Mouse (Mus musculus) limb, embryonic 10.5 days (tissue): ENCODE data around the gene Olfr507. TPM values are rescaled to one million over a fixed set of nuclear protein-coding genes. Genes with fewer than 3 reads are reported as not detected.
"Not testable (repeated sequence)": the region's sequence is repeated elsewhere in the genome, so short reads cannot be mapped to it uniquely, and the experiment has no call there.

Source experiments
- DNase-seq: peaks from one replicate; pipeline ENCODE4 v3.0.0-alpha.2; 2017; ENCODE audit warnings: low spot score
- H3K27ac ChIP-seq: fragments of 300-500 bp; sonication (generic); 2 replicates; pipeline ENCODE4 v1.5.1; 2016; ENCODE audit warnings: mild to moderate bottlenecking
- H3K27me3 ChIP-seq: fragments of 300-500 bp; sonication (generic); 2 replicates; pipeline ENCODE4 v1.6.1; 2016; ENCODE audit warnings: low read depth, mild to moderate bottlenecking; ENCODE audit not compliant: poor library complexity, severe bottlenecking
- H3K36me3 ChIP-seq: fragments of 300-500 bp; sonication (generic); 2 replicates; pipeline ENCODE4 v1.6.1; 2016; ENCODE audit warnings: mild to moderate bottlenecking, moderate library complexity
- H3K4me1 ChIP-seq: fragments of 300-500 bp; sonication (generic); 2 replicates; pipeline ENCODE4 v1.6.1; 2016
- H3K4me3 ChIP-seq: fragments of 300-500 bp; sonication (generic); 2 replicates; pipeline ENCODE4 v1.5.1; 2016; ENCODE audit warnings: mild to moderate bottlenecking, moderate library complexity
- H3K9me3 ChIP-seq: fragments of 300-500 bp; sonication (generic); replicated peaks from 2 replicates; pipeline ENCODE4 v1.6.1; 2016; ENCODE audit warnings: mild to moderate bottlenecking
- WGBS: fragments of 180-500 bp; shearing (Covaris S2); methylation state at CpG from one replicate; pipeline ENCODE4 v1.1.7; 2016; 5-methylcytosine and 5-hydroxymethylcytosine counted together
- polyA plus RNA-seq: library from polyadenylated mRNA; unstranded; fragments of >200 nt; fragmentation: Nextera tagmentation; extraction: Ambion mirVana; gene quantifications from 2 replicates; pipeline ENCODE4 v1.2.1, GENCODE M21; 2016

Gene Olfr507
- not detected in 2 replicates for polyA plus RNA-seq

- Histone ChIP-seq H3K4me1 (no peaks in the 10 kb centered on the region), H3K4me3 (no peak within 1 kb of the TSS), H3K9me3 (no peaks in the 10 kb centered on the region), H3K27ac (no peak within 1 kb of the TSS), H3K36me3 (no peaks in the 10 kb centered on the region), H3K27me3 (no peaks in the 10 kb centered on the region)
- 86% methylated on average over 2 of the region's 2 CpGs for WGBS
- no peak for DNase-seq
Observed at GRCm38 (mm10) chr7:108621514-108621913, at the start of gene Olfr507. Olfr507 (plus strand) TSS chr7:108621814.

GRCm38 (mm10) chr7:108589797-108590196, 31.8 kb upstream of the Olfr507 start:
- no peaks in the 10 kb centered on the region for H3K27me3 ChIP-seq
- WGBS = 95% methylated on average over 1 of the region's 1 CpGs
- no peaks in the 10 kb centered on the region for H3K9me3 ChIP-seq
- no peaks in the 10 kb centered on the region for H3K4me1 ChIP-seq
- no peak for DNase-seq
- H3K36me3 ChIP-seq = no peaks in the 10 kb centered on the region
- no peak overlapping the region for H3K4me3 ChIP-seq
- H3K27ac ChIP-seq = no peak overlapping the region

DNA sequence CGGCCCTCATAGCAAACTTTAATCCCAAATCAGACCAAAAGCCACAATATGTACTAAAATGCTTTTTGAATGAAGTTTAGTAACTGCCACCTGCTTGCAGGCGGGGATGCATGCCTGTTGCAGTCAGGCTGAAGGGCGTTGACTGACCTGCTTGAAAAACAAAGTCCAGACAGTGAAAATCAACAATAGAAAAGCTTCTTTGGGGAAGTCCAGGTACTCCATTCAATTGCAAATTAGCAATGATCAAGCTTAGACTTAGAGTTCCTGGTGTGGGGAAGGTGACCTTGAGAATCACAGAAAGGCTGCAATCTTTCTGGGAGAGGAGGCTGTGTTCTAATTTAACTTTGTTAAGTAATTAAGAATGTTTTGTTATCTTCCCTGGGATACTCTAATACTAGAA, 19.7 kb upstream of the Olfr507 start:
- 83% methylated on average over 3 of the region's 3 CpGs for WGBS
- not testable (repeated sequence) for H3K36me3 ChIP-seq, H3K27me3 ChIP-seq, H3K4me1 ChIP-seq, H3K4me3 ChIP-seq, H3K9me3 ChIP-seq, H3K27ac ChIP-seq, DNase-seq

- no peaks in the 10 kb centered on the region for H3K4me1 ChIP-seq
- DNase-seq = no peak
- no peaks in the 10 kb centered on the region for H3K27me3 ChIP-seq
- no peaks in the 10 kb centered on the region for H3K9me3 ChIP-seq
- H3K27ac ChIP-seq = no peak within 1 kb of the TSS
- no peak within 1 kb of the TSS for H3K4me3 ChIP-seq
- H3K36me3 ChIP-seq = no peaks in the 10 kb centered on the region
Observed at GRCm38 (mm10) chr7:108610487-108610886, 11.1 kb upstream of the Olfr507 start, which contains the start of gene Olfr506. Olfr506 (plus strand) TSS chr7:108610787.

GRCm38 (mm10) chr7:108614110-108614509, 7.5 kb upstream of the Olfr507 start:
- no peaks in the 10 kb centered on the region for H3K4me1 ChIP-seq
- H3K27ac ChIP-seq = no peak overlapping the region
- no peak for DNase-seq
- H3K27me3 ChIP-seq = no peaks in the 10 kb centered on the region
- H3K36me3 ChIP-seq = no peaks in the 10 kb centered on the region
- no peak overlapping the region for H3K4me3 ChIP-seq
- H3K9me3 ChIP-seq = no peaks in the 10 kb centered on the region
- WGBS = 93% methylated on average over 2 of the region's 2 CpGs

GRCm38 (mm10) chr7:108616781-108617180, 4.8 kb upstream of the Olfr507 start:
- H3K9me3 ChIP-seq, H3K27ac ChIP-seq, H3K36me3 ChIP-seq, H3K27me3 ChIP-seq, DNase-seq, H3K4me1 ChIP-seq, H3K4me3 ChIP-seq: not testable (repeated sequence)
- 73% methylated on average over 3 of the region's 3 CpGs for WGBS

DNA sequence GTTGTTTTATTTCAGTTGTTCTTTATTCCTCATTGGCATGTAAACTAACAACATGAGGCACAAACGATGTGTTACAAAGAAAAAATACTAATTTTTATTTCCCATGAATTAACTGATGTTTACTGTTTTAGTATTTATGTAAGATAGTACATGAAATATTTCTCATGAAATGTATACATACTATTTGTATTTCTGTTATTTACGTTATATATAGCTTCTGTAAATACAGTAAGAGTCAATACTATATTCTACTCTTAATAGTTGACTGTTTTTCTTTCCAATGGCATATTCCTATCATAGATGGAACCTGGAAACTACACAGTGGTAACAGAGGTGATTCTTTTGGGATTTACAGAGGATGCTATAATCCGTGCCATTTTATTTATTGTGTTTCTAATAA, 8.1 kb downstream of the Olfr507 start, which contains the start of gene Olfr508:
Gene Olfr508 (plus strand): TSS at position 301 of the 400 bp plus-strand sequence.
- no peaks in the 10 kb centered on the region for H3K27me3 ChIP-seq
- WGBS = 85% methylated on average over 3 of the region's 3 CpGs
- H3K4me3 ChIP-seq = no peak within 1 kb of the TSS

DNA sequence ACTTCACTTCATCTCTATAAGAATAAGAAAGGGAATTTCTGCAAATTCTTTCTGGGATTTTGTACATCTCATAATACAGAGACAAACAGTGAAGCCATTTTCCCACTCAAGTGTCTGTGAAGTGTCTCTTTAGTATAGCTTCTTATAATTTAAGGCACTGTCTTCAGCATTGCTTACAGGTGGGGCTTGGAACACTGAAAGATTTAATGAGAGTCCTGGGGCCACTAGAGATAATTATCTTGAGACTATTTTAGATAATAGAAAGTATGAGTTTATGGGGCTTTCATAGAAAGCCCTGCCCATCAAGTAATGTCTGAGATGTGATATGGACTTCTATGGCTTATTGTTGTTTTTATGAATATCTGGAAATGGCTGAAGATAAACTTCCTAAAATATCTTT, 30.2 kb downstream of the Olfr507 start, which contains the start of gene Olfr509:
Gene Olfr509 (minus strand): TSS at position 101 of the 400 bp plus-strand sequence.
- Histone ChIP-seq H3K36me3 (no peaks in the 10 kb centered on the region), H3K4me1 (no peaks in the 10 kb centered on the region), H3K27ac (no peak within 1 kb of the TSS), H3K4me3 (no peak within 1 kb of the TSS), H3K9me3 (no peaks in the 10 kb centered on the region), H3K27me3 (no peaks in the 10 kb centered on the region)
- no peak for DNase-seq

More for the DNA sequence above, 8.1 kb downstream of the Olfr507 start, which contains the start of gene Olfr508:
- Histone ChIP-seq H3K4me1 (no peaks in the 10 kb centered on the region), H3K36me3 (no peaks in the 10 kb centered on the region), H3K9me3 (no peaks in the 10 kb centered on the region), H3K27ac (no peak within 1 kb of the TSS)
- no peak for DNase-seq

DNA sequence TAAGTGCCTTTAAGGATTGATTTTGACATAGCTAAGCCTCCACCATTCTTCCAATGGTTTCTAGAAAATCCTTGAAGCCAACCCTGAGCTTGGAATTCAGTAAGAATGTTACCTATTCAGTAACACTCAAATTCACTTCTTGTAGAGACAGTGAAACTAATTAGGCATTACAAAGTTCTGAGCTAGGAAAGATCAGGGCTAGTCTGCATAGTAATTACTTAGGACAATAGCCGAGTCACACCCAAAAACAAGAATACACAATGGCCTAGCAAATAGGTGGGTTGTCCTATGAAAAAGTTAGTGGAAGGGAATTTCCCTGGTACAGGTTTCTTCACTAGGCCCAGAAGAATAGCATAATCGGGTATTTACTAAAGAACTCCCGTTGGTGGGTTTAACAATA, 40.8 kb downstream of the Olfr507 start:
- DNase-seq = no peak
- Histone ChIP-seq H3K9me3 (no peaks in the 10 kb centered on the region), H3K4me3 (no peak overlapping the region), H3K4me1 (no peaks in the 10 kb centered on the region), H3K36me3 (no peaks in the 10 kb centered on the region), H3K27me3 (no peaks in the 10 kb centered on the region), H3K27ac (no peak overlapping the region)
- WGBS = 92% methylated on average over 3 of the region's 3 CpGs

GRCm38 (mm10) chr7:108666118-108666517, 44.5 kb downstream of the Olfr507 start, which contains the start of gene Olfr510:
Olfr510 (plus strand) TSS chr7:108666418.
- H3K27me3 ChIP-seq = no peaks in the 10 kb centered on the region
- no peaks in the 10 kb centered on the region for H3K4me1 ChIP-seq
- no peak within 1 kb of the TSS for H3K4me3 ChIP-seq
- DNase-seq = no peak
- no peaks in the 10 kb centered on the region for H3K36me3 ChIP-seq
- no peaks in the 10 kb centered on the region for H3K9me3 ChIP-seq
- WGBS = 95% methylated on average over 1 of the region's 1 CpGs
- H3K27ac ChIP-seq = no peak within 1 kb of the TSS

GRCm38 (mm10) chr7:108671058-108671457, 49.4 kb downstream of the Olfr507 start:
- DNase-seq = no peak
- no peaks in the 10 kb centered on the region for H3K36me3 ChIP-seq
- no peak overlapping the region for H3K27ac ChIP-seq
- no peaks in the 10 kb centered on the region for H3K27me3 ChIP-seq
- no peaks in the 10 kb centered on the region; the same call in 1 of the 2 replicates for H3K9me3 ChIP-seq
- no peak overlapping the region for H3K4me3 ChIP-seq
- WGBS = 60% methylated on average over 1 of the region's 1 CpGs
- no peaks in the 10 kb centered on the region for H3K4me1 ChIP-seq

Other genes with a start within 250 kb of the Olfr507 start
- not detected in 2 replicates for gene Olfr495, start 228.6 kb upstream of the Olfr507 start, polyA plus RNA-seq
- not detected in 2 replicates for gene Olfr497, start 201.4 kb upstream of the Olfr507 start, polyA plus RNA-seq
- gene Olfr498, start 156.5 kb upstream of the Olfr507 start, polyA plus RNA-seq = not detected in 2 replicates
- not detected in 2 replicates for gene Olfr502, start 96.7 kb upstream of the Olfr507 start, polyA plus RNA-seq
- not detected in 2 replicates for gene Olfr503, start 77.3 kb upstream of the Olfr507 start, polyA plus RNA-seq
- not detected in 2 replicates for gene Olfr504, start 56.0 kb upstream of the Olfr507 start, polyA plus RNA-seq
- not detected in 2 replicates for gene Olfr506, start 11.0 kb upstream of the Olfr507 start, polyA plus RNA-seq
- gene Olfr508, start 8.2 kb downstream of the Olfr507 start, polyA plus RNA-seq = not detected in 2 replicates
- gene Olfr509, start 30.1 kb downstream of the Olfr507 start, polyA plus RNA-seq = not detected in 2 replicates
- gene Olfr510, start 44.6 kb downstream of the Olfr507 start, polyA plus RNA-seq = not detected in 2 replicates
- not detected in 2 replicates for gene Olfr512, start 91.5 kb downstream of the Olfr507 start, polyA plus RNA-seq
- gene Olfr513, start 129.2 kb downstream of the Olfr507 start, polyA plus RNA-seq = not detected in 2 replicates
- not detected in 2 replicates for gene Olfr514, start 204.2 kb downstream of the Olfr507 start, polyA plus RNA-seq
- not detected in 2 replicates for gene Olfr516, start 228.7 kb downstream of the Olfr507 start, polyA plus RNA-seq